Mouse (Mus musculus) ES-E14 (cell line): ENCODE results near the gene Csrp3.

Source experiments
- CHD2 ChIP-seq: IDR thresholded peaks from 2 replicates; pipeline ENCODE4 v1.6.1; 2014; ENCODE audit warnings: mild to moderate bottlenecking, low read depth, low read length, inconsistent platforms
- MAFK ChIP-seq: IDR thresholded peaks from 2 replicates; pipeline ENCODE4 v1.6.1; 2014; ENCODE audit warnings: mild to moderate bottlenecking, low read depth, low read length, inconsistent platforms; ENCODE audit not compliant: insufficient read depth
- ZNF384 ChIP-seq: IDR thresholded peaks from 2 replicates; pipeline ENCODE4 v1.6.1; 2012; ENCODE audit warnings: low read depth, low read length, inconsistent platforms

DNA sequence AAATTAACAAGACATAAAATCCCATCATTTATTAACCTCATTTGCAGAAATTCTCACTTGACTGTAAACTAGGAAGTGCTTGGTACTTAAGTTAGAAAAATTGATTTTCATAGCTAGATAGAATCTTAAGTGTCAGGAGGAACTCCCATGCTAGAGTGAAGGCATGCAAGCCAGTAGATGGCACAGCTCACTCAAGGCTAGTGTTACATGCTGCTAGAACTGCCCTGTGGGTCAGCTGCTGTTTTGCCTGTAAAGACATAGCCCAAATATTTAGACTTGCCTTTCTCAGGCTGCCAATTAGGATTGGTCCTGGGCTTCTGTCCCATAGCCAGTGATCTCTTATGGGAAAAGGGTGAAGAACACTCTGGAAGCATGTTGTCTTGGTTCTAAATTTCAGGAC lies 35.5 kb downstream of the Csrp3 start:
- TF ChIP-seq MAFK (no peak), ZNF384 (no peak), CHD2 (no peak)
